Mouse (Mus musculus): ENCODE data around the gene Vhl. TPM values are rescaled to one million over a fixed set of nuclear protein-coding genes. Genes with fewer than 3 reads are reported as not detected.

Gene Vhl
- polyA plus RNA-seq, 1 experiment = 22.0 TPM

GRCm38 (mm10) chr6:113603993-113604392 lies 19.8 kb upstream of the Vhl start:
- Histone ChIP-seq H3K4me1 (ENCODE audit: control insufficient read depth, insufficient read depth, low read length) (no peaks in the 10 kb centered on the region), H3K9me3 (replicated peaks; ENCODE audit: control insufficient read depth, insufficient read depth, low read length, poor library complexity, severe bottlenecking) (no peaks in the 10 kb centered on the region), H3K9ac (ENCODE audit: low read depth, poor library complexity, severe bottlenecking) (peak overlapping the region; percentile 75), H3K36me3 (ENCODE audit: control insufficient read depth, insufficient read depth, low read length, poor library complexity, severe bottlenecking) (0 out of 2 replicates have a peak, but pooled peaks cover 2% of the 10 kb centered on the region), H3K4me3 (ENCODE audit: low read depth, low read length) (peak overlapping the region; percentile 96), H3K27ac (ENCODE audit: insufficient read depth, low read length) (no peak overlapping the region), H3K27me3 (ENCODE audit: control insufficient read depth, insufficient read depth, low read length, poor library complexity, severe bottlenecking) (no peaks in the 10 kb centered on the region)
- TF ChIP-seq POLR2A (IDR thresholded peaks at IDR 0.05; ENCODE audit: insufficient read depth, low read length) (no peak), CTCF (IDR thresholded peaks at IDR 0.05; ENCODE audit: low read depth, low read length) (no peak), EP300 (IDR thresholded peaks at IDR 0.05; ENCODE audit: insufficient read depth, low read depth, low read length) (no peak)

- 0 out of 2 replicates have a peak, but pooled peaks cover 2% of the 10 kb centered on the region for H3K36me3 ChIP-seq (ENCODE audit: control insufficient read depth, insufficient read depth, low read length, poor library complexity, severe bottlenecking)
- peak; percentile 53 for TF ChIP-seq POLR2A (IDR thresholded peaks at IDR 0.05; ENCODE audit: insufficient read depth, low read length)
- peak; percentile 46 for TF ChIP-seq CTCF (IDR thresholded peaks at IDR 0.05; ENCODE audit: low read depth, low read length)
- no peak for TF ChIP-seq EP300 (IDR thresholded peaks at IDR 0.05; ENCODE audit: insufficient read depth, low read depth, low read length)
- no peak within 1 kb of the TSS for H3K27ac ChIP-seq (ENCODE audit: insufficient read depth, low read length)
- no peaks in the 10 kb centered on the region for H3K4me1 ChIP-seq (ENCODE audit: control insufficient read depth, insufficient read depth, low read length)
- no peaks in the 10 kb centered on the region for H3K9me3 ChIP-seq (replicated peaks; ENCODE audit: control insufficient read depth, insufficient read depth, low read length, poor library complexity, severe bottlenecking)
- H3K4me3 ChIP-seq (ENCODE audit: low read depth, low read length) = peak within 1 kb of the TSS; percentile 96
- H3K9ac ChIP-seq (ENCODE audit: low read depth, poor library complexity, severe bottlenecking) = peak within 1 kb of the TSS; percentile 75
- no peaks in the 10 kb centered on the region for H3K27me3 ChIP-seq (ENCODE audit: control insufficient read depth, insufficient read depth, low read length, poor library complexity, severe bottlenecking)
These were observed 19.1 kb upstream of the Vhl start, which contains the start of gene Brk1 for GRCm38 (mm10) chr6:113604432-113605223. TSS of gene Brk1 (plus strand) at chr6:113604772.

GRCm38 (mm10) chr6:113605224-113605545 lies 18.6 kb upstream of the Vhl start:
- Histone ChIP-seq H3K27ac (ENCODE audit: insufficient read depth, low read length) (no peak overlapping the region), H3K27me3 (ENCODE audit: control insufficient read depth, insufficient read depth, low read length, poor library complexity, severe bottlenecking) (no peaks in the 10 kb centered on the region), H3K4me3 (ENCODE audit: low read depth, low read length) (peak overlapping the region; percentile 96), H3K9me3 (replicated peaks; ENCODE audit: control insufficient read depth, insufficient read depth, low read length, poor library complexity, severe bottlenecking) (no peaks in the 10 kb centered on the region), H3K36me3 (ENCODE audit: control insufficient read depth, insufficient read depth, low read length, poor library complexity, severe bottlenecking) (0 out of 2 replicates have a peak, but pooled peaks cover 4% of the 10 kb centered on the region), H3K4me1 (ENCODE audit: control insufficient read depth, insufficient read depth, low read length) (no peaks in the 10 kb centered on the region), H3K9ac (ENCODE audit: low read depth, poor library complexity, severe bottlenecking) (peak overlapping the region; percentile 75)
- no peak for TF ChIP-seq CTCF (IDR thresholded peaks at IDR 0.05; ENCODE audit: low read depth, low read length)
- TF ChIP-seq EP300 (IDR thresholded peaks at IDR 0.05; ENCODE audit: insufficient read depth, low read depth, low read length) = no peak
- TF ChIP-seq POLR2A (IDR thresholded peaks at IDR 0.05; ENCODE audit: insufficient read depth, low read length) = no peak

GRCm38 (mm10) chr6:113608871-113609270 lies 14.9 kb upstream of the Vhl start:
- H3K9me3 ChIP-seq (replicated peaks; ENCODE audit: control insufficient read depth, insufficient read depth, low read length, poor library complexity, severe bottlenecking) = no peaks in the 10 kb centered on the region
- H3K27me3 ChIP-seq (ENCODE audit: control insufficient read depth, insufficient read depth, low read length, poor library complexity, severe bottlenecking) = no peaks in the 10 kb centered on the region
- H3K36me3 ChIP-seq (ENCODE audit: control insufficient read depth, insufficient read depth, low read length, poor library complexity, severe bottlenecking) = 0 out of 2 replicates have a peak, but pooled peaks cover 4% of the 10 kb centered on the region
- no peaks in the 10 kb centered on the region for H3K4me1 ChIP-seq (ENCODE audit: control insufficient read depth, insufficient read depth, low read length)
- no peak overlapping the region for H3K4me3 ChIP-seq (ENCODE audit: low read depth, low read length)
- no peak overlapping the region for H3K9ac ChIP-seq (ENCODE audit: low read depth, poor library complexity, severe bottlenecking)
- no peak overlapping the region for H3K27ac ChIP-seq (ENCODE audit: insufficient read depth, low read length)
- no peak for TF ChIP-seq POLR2A (IDR thresholded peaks at IDR 0.05; ENCODE audit: insufficient read depth, low read length)
- no peak for TF ChIP-seq CTCF (IDR thresholded peaks at IDR 0.05; ENCODE audit: low read depth, low read length)
- TF ChIP-seq EP300 (IDR thresholded peaks at IDR 0.05; ENCODE audit: insufficient read depth, low read depth, low read length) = no peak

- Histone ChIP-seq H3K36me3 (ENCODE audit: control insufficient read depth, insufficient read depth, low read length, poor library complexity, severe bottlenecking) (0 out of 2 replicates have a peak, but pooled peaks cover 6% of the 10 kb centered on the region), H3K27ac (ENCODE audit: insufficient read depth, low read length) (no peak overlapping the region), H3K4me1 (ENCODE audit: control insufficient read depth, insufficient read depth, low read length) (no peaks in the 10 kb centered on the region)
These were observed 14.5 kb upstream of the Vhl start for GRCm38 (mm10) chr6:113609293-113609692.

More at GRCm38 (mm10) chr6:113609293-113609692, 14.5 kb upstream of the Vhl start:
- Histone ChIP-seq H3K9me3 (replicated peaks; ENCODE audit: control insufficient read depth, insufficient read depth, low read length, poor library complexity, severe bottlenecking) (no peaks in the 10 kb centered on the region), H3K27me3 (ENCODE audit: control insufficient read depth, insufficient read depth, low read length, poor library complexity, severe bottlenecking) (no peaks in the 10 kb centered on the region), H3K9ac (ENCODE audit: low read depth, poor library complexity, severe bottlenecking) (no peak overlapping the region), H3K4me3 (ENCODE audit: low read depth, low read length) (no peak overlapping the region)
- TF ChIP-seq EP300 (IDR thresholded peaks at IDR 0.05; ENCODE audit: insufficient read depth, low read depth, low read length) (no peak), CTCF (IDR thresholded peaks at IDR 0.05; ENCODE audit: low read depth, low read length) (no peak), POLR2A (IDR thresholded peaks at IDR 0.05; ENCODE audit: insufficient read depth, low read length) (no peak)
